Mouse (Mus musculus) T-helper 1 cell (primary cell): ENCODE results near the gene Hnrnpul2.

ENCODE experiments used
- in situ Hi-C: fragments of 300-600 bp; cut with MboI, MseI; formaldehyde crosslinking; loops from one replicate; pipeline ENCODE4 v1.15.1; 2025; ENCODE audit warnings: high pct_unique_total_duplicates

Gene Hnrnpul2

GRCm38 (mm10) chr19:8818301-8818798 is 1.5 kb upstream of the Hnrnpul2 start:
- in situ Hi-C loops: loop anchor here (5.0 kb wide), 2 partner anchors 41 to 79 kb away; partner anchors contain the start of gene Ganab

GRCm38 (mm10) chr19:8818801-8819595 is 812 bp upstream of the Hnrnpul2 start, which contains the start of gene Ttc9c:
TSS of gene Ttc9c (minus strand) at chr19:8819333.
- in situ Hi-C loops: loop anchor here (5.0 kb wide), 2 partner anchors 42 to 78 kb away; partner anchors contain the start of gene Ganab

GRCm38 (mm10) chr19:8820424-8820956 is 680 bp downstream of the Hnrnpul2 start:
- in situ Hi-C loops: loop anchor here (5.0 kb wide), 1 partner anchor 63 kb away; the partner anchor contains the start of gene Nxf1

GRCm38 (mm10) chr19:8821146-8821545 is 1.3 kb downstream of the Hnrnpul2 start:
- in situ Hi-C loops: loop anchor here (5.0 kb wide), 1 partner anchor 64 kb away; the partner anchor contains the start of gene Nxf1

- in situ Hi-C loops: loop anchor here (5.0 kb wide), 1 partner anchor 65 kb away; the partner anchor contains the start of gene Nxf1
Observed at GRCm38 (mm10) chr19:8822696-8823095, 2.9 kb downstream of the Hnrnpul2 start.

- in situ Hi-C loops: loop anchor here (25.0 kb wide), 1 partner anchor 1058 kb away; the partner anchor contains the start of gene Incenp
Observed at GRCm38 (mm10) chr19:8829660-8830059, 9.8 kb downstream of the Hnrnpul2 start, which contains the start of gene AC129217.1. TSS of gene AC129217.1 (plus strand) at chr19:8829773.

- in situ Hi-C loops: loop anchor here (25.0 kb wide), 1 partner anchor 1057 kb away; the partner anchor contains the start of gene Incenp
Observed at GRCm38 (mm10) chr19:8830664-8831063, 10.9 kb downstream of the Hnrnpul2 start.

- in situ Hi-C loops: loop anchor here (25.0 kb wide), 1 partner anchor 1056 kb away; the partner anchor contains the start of gene Incenp
Observed at GRCm38 (mm10) chr19:8831262-8831661, 11.5 kb downstream of the Hnrnpul2 start.

GRCm38 (mm10) chr19:8832971-8833370 is 13.2 kb downstream of the Hnrnpul2 start:
- in situ Hi-C loops: loop anchor here (25.0 kb wide), 1 partner anchor 1054 kb away; the partner anchor contains the start of gene Incenp

GRCm38 (mm10) chr19:8836327-8836726 is 16.5 kb downstream of the Hnrnpul2 start:
- in situ Hi-C loops: loop anchor here (5.0 to 25.0 kb wide), 3 partner anchors 36 to 1051 kb away; partner anchors contain the start of genes Incenp and Ubxn1

GRCm38 (mm10) chr19:8837251-8837791 is 17.5 kb downstream of the Hnrnpul2 start, which contains the start of gene Bscl2:
TSS of gene Bscl2 (plus strand) at chr19:8837467.
- in situ Hi-C loops: loop anchor here (5.0 to 25.0 kb wide), 3 partner anchors 35 to 1050 kb away; partner anchors contain the start of genes Incenp and Ubxn1

GRCm38 (mm10) chr19:8838041-8838730 is 18.4 kb downstream of the Hnrnpul2 start:
- in situ Hi-C loops: loop anchor here (5.0 to 25.0 kb wide), 3 partner anchors 34 to 1049 kb away; partner anchors contain the start of genes Incenp and Ubxn1

- in situ Hi-C loops: loop anchor here (5.0 to 25.0 kb wide), 3 partner anchors 33 to 1048 kb away; partner anchors contain the start of genes Incenp and Ubxn1
Observed at GRCm38 (mm10) chr19:8839103-8839907, 19.5 kb downstream of the Hnrnpul2 start, which contains the start of gene Gng3. TSS of gene Gng3 (minus strand) at chr19:8839194.

GRCm38 (mm10) chr19:8839908-8840791 is 20.3 kb downstream of the Hnrnpul2 start:
- in situ Hi-C loops: loop anchor here (5.0 to 25.0 kb wide), 3 partner anchors 32 to 1047 kb away; partner anchors contain the start of genes Incenp and Ubxn1

- in situ Hi-C loops: loop anchor here (25.0 kb wide), 1 partner anchor 1046 kb away; the partner anchor contains the start of gene Incenp
Observed at GRCm38 (mm10) chr19:8841012-8841411, 21.2 kb downstream of the Hnrnpul2 start.

GRCm38 (mm10) chr19:8842961-8843360 is 23.2 kb downstream of the Hnrnpul2 start:
- in situ Hi-C loops: loop anchor here (25.0 kb wide), 1 partner anchor 1044 kb away; the partner anchor contains the start of gene Incenp

- in situ Hi-C loops: loop anchor here (5.0 to 25.0 kb wide), 2 partner anchors 268 to 1043 kb away; partner anchors contain the start of gene Incenp
Observed at GRCm38 (mm10) chr19:8844371-8845129, 24.7 kb downstream of the Hnrnpul2 start.
